Mouse (Mus musculus) cerebellum, adult 18-20 months (tissue): ENCODE measurements around the gene Ipmk.

Experiments
- DNase-seq, 2 experiments: peaks; one replicate each; pipeline ENCODE4 v3.0.0; 2021

Gene Ipmk

DNA sequence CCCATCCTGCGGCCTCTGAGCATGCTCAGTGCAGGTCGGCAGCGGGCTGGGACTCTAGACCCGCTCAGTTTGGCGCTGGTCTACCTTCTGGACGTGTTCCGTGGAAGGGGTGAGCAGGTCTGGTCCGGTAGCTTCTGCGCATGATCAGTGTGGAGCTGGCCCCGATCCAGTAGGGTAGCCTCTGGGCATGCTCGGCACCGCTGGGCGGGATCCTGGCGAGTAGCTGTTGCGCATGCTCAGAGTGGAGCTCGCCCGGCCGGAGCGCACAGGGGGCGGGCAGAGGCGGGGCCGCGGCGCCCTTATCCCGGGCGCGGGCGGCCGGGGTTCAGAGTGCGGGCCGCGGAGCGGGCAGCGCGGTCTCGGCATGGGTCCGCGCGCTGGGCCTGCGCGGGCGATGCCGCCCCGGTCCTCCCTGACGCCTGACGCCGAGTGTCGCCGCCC, at the start of gene Ipmk:
Gene Ipmk, plus strand, starts transcription at position 255 of the 441 bp plus-strand sequence.
- DNase-seq, result peak; percentile 100

- peak; percentile 58 to 64 for DNase-seq
Measured at GRCm38 (mm10) chr10:71300161-71300560, 47.4 kb upstream of the Ipmk start.

GRCm38 (mm10) chr10:71302490-71302889, 45.1 kb upstream of the Ipmk start:
- DNase-seq, result no peak

DNA sequence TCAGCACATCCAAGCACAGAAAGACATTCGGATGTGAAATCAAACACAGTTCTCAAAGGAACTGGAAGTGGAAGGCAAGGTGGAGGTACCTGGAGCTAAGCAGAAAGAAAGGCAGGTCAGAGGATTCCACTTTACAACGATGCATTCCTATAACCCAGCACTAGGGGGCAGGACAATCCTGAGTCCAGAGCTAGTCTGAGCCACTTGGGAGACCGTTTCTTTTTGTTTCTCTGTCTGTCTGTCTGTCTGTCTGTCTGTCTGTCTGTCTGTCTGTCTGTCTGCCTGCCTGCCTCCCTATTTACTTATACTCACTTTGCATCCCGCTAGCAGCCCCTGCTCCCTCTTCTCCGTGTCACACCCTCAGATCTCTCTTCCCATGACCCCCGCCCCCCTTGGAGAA, 41.4 kb upstream of the Ipmk start:
- peak; percentile 45 to 57 for DNase-seq

GRCm38 (mm10) chr10:71306759-71307158, 40.8 kb upstream of the Ipmk start:
- no peak for DNase-seq

GRCm38 (mm10) chr10:71308199-71308598, 39.4 kb upstream of the Ipmk start:
- DNase-seq, result no peak

DNA sequence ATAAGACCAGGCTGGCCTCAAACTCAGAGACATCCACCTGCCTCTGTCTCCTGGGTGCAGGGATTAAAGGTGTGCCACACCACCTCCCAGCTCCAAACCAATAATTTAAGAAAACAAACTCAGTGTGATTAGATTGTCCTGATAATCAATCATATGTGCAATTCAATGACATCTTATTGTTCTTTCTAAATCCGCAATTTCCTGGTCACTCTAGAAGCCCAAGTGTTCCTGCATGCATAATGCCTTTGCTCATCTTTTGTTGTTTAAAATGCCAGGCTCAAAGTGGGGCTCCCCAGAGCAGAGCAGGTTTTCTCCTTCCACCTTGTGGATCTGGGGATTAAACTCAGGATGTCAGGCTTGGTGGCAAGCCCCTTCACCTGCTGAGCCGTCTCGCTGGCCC, 37.3 kb upstream of the Ipmk start:
- DNase-seq, result no peak

GRCm38 (mm10) chr10:71314596-71314995, 33.0 kb upstream of the Ipmk start:
- no peak for DNase-seq

DNA sequence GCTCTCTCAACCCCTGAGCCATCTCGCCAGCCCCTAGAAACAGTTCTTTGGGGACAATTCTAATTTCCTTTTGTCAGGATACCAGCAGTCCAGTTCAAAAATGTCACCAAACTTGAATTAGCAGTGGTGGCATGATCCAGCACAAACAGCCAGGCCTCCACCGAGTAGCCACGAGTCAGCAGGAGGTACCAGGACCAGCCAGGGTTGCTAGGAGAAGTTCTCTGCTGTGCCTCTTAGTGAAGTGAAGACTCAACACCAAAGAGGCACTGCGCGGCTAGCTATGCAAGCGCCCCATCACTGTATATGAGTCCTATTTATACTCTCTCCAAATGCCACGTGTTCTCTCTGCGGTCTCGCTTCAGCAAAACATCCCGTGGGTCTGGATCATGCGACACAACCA, 31.5 kb upstream of the Ipmk start:
- DNase-seq, result no peak

DNA sequence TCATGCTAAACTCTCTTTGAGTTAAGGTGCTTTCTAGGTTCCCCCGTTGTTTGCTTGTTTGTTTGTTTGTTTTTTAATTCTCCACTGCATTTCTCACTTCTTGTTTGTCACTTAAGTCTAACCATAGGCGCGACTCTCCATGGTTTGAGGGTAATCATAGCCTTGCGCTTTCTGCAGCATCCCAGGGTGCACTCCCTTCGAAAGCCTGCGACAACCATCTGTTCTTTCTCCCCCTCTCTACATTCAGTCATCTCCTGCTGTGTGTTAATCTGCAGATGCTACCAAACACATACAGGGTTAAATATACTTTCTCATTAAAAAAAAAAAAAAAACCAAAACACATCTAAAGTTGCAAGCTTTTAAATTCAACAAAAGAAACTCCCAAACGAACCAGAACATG, 31.1 kb upstream of the Ipmk start:
- DNase-seq, result no peak

DNA sequence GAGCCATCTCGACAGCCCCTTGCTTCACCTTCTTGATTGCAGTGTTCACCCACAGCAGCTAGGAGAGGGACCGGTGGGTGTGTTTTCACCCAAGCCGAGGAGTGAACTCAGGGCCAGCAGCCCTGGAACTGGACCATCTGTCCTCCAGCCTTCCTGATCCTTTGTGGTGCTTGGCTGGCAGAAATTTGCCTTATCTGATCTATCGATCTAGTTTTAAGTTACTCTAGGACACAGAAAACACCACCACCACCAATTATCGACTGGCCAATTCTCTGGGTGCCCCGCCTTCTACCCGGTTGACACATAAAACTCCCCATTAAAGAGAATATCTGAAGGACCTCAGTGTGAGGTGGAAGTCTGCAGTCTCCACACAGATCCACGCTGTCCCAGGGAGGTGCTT, 23.9 kb upstream of the Ipmk start:
- DNase-seq, result no peak

DNA sequence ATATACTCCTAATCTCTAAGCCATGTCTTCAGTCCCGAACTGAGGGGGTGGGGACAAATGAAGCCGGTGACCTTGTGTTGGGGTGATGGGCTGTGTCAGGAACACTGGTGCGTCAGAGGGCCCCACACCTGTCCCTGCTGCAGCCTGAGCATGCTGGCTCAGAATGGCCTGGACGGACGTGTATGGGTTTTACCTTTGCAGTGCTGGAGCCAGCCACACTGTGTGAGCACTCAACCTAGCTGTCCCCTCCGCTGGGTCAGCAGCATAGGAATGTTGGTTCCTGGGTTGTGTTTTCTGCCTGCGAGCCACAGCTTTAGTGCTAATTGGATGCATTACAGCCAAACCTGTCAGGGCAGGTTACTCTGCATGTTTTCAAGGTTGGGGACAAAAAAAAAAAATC, 21.4 kb upstream of the Ipmk start:
- DNase-seq, result no peak

DNA sequence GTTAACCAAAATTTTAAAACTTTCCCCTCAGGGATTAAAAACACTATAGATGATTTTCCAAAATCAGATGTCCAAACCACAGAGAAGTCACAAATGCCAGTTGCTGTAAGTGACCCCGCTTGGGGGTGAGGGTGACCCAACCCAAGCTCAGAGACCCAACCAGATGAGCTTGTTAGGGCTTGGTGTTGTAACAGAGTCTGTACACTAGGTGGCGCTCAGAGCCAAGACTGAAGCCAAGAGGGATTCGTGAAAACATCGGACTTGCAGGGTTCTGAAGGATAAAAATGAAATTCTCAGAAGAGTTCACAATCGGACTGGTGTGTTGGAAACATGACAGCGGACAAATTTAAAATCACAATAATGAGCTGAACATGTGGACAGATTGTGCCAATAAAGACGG, 20.8 kb upstream of the Ipmk start:
- peak; percentile 73 to 77 for DNase-seq

DNA sequence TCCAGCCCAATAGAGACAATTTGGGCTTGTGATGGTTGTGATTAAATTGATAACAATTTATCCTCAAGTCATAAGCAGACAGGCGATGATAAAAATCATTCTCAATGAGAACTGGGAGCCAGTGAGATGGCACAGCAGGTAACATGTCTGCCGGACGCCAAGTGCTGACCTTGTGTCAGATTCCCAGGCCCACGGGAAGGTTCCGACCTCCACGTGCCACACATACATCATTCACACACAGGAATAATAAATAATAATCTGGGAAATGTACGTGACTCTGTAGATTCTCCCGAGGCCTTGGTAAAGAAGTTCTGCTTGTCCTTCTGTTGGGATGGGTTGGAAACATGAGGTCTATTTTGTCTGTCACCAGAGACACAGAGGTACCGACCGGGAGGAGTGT, 20.2 kb upstream of the Ipmk start:
- DNase-seq, result no peak

DNA sequence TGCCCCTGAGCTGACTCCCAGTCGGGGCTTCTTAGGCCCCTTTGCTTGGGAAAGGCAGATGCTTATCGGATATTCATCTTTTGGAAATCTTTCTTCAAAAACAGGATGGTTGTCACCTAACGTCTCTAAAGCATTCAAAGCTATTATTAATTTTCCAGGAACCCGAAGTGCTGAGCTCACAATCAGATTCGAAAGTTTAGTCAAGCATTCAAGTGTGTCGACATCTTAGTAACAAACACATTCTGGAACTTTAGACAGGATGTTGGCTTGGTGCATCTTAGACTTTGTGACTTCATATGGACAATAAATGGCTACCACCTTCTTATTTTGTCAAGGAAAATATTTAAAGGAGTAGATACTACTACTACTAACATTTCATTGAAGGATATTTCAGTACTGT, 19.2 kb upstream of the Ipmk start:
- DNase-seq, result no peak

- DNase-seq, result no peak
Measured at GRCm38 (mm10) chr10:71328870-71329269, 18.7 kb upstream of the Ipmk start.

- no peak for DNase-seq
Measured at GRCm38 (mm10) chr10:71329295-71329694, 18.3 kb upstream of the Ipmk start.

DNA sequence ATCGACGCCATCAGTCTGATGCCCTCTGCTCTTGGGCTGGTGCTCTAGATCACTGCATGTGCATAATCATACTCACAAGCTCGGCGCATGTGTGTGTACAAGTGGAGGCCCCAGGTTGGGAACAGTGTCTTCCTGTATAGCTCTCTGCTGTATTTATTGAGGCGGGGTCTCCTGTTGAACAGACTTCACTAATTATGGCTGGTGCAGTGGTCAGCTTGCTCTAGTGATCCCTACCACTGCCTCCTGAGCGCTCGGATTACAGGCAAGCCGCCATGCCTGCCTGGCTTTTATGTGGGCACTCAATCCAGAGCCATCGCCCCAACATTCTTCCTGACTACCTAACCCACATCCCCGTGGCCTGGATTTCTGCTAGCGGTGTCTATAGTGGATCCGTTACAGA, 17.5 kb upstream of the Ipmk start:
- DNase-seq, result no peak

- no peak for DNase-seq
Measured at GRCm38 (mm10) chr10:71331908-71332307, 15.7 kb upstream of the Ipmk start.

DNA sequence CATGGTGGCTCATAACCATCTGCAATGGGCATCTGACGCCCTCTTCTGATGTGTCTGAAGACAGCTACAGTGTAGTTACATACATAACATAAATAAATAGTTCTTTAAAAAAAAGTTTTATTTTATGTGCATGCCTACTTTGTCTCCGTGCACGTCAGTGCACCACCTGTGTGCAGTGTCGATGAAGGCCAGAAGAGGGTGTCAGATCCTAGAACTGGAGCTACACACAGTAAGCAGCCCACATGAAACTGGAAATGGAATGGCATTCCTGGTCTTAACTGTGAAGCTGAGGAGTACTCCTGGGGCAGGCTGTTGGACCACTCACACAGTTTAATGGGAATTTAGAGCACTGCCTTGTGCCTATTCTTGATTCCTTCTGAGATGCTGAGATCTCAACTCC, 15.2 kb upstream of the Ipmk start:
- DNase-seq, result no peak

- DNase-seq, result no peak
Measured at GRCm38 (mm10) chr10:71332859-71333258, 14.7 kb upstream of the Ipmk start.

- no peak for DNase-seq
Measured at GRCm38 (mm10) chr10:71337733-71338132, 9.8 kb upstream of the Ipmk start.

- DNase-seq, result no peak
Measured at GRCm38 (mm10) chr10:71338156-71338905, 9.2 kb upstream of the Ipmk start.

- DNase-seq, result no peak
Measured at GRCm38 (mm10) chr10:71339463-71339862, 8.1 kb upstream of the Ipmk start.

DNA sequence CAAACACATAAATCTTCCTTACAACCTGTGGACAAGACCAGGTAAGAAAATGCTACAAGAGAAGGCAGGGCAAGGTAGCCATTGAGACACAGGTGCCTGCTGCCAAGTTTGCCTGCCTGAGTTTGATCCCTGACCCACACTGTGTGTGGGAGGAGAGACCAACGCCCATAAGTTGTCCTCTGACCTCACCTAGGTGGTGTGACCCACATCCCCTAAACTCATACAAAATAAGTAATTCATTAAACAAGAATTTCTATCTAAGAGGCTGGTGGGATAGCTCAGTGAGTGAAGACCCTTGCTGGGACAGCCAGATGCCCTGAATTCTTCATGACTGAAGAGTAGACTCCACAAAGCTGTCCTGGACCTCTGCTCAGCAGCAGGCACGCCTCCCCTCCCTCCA, 7.4 kb upstream of the Ipmk start:
- no peak for DNase-seq
